Mouse (Mus musculus) hindbrain, embryonic 12.5 days (tissue): ENCODE results near the gene Hmg20b. TPM values are rescaled to one million over a fixed set of nuclear protein-coding genes. Genes with fewer than 3 reads are reported as not detected.

Experiments used
- ATAC-seq: fragments of 200-750 bp; cut with Nextera tagmentation; 2 replicates; pipeline ENCODE4 v1.8.0; 2017; ENCODE audit warnings: moderate TSS enrichment; ENCODE audit not compliant: low FRiP score
- H3K27ac ChIP-seq: fragments of 300-500 bp; sonication (generic); 2 replicates; pipeline ENCODE4 v1.5.1; 2016; ENCODE audit warnings: mild to moderate bottlenecking
- H3K27me3 ChIP-seq: fragments of 300-500 bp; sonication (generic); 2 replicates; pipeline ENCODE4 v1.6.1; 2016; ENCODE audit warnings: mild to moderate bottlenecking
- H3K36me3 ChIP-seq: fragments of 300-500 bp; sonication (generic); 2 replicates; pipeline ENCODE4 v1.6.1; 2016; ENCODE audit warnings: mild to moderate bottlenecking
- H3K4me1 ChIP-seq: fragments of 300-500 bp; sonication (generic); 2 replicates; pipeline ENCODE4 v1.6.1; 2016
- H3K4me2 ChIP-seq: fragments of 300-500 bp; sonication (generic); replicated peaks from 2 replicates; pipeline ENCODE4 v1.6.1; 2016; ENCODE audit warnings: mild to moderate bottlenecking
- H3K4me3 ChIP-seq: fragments of 300-500 bp; sonication (generic); 2 replicates; pipeline ENCODE4 v1.5.1; 2016; ENCODE audit warnings: mild to moderate bottlenecking
- H3K9ac ChIP-seq: fragments of 300-500 bp; sonication (generic); 2 replicates; pipeline ENCODE4 v1.6.1; 2016; ENCODE audit warnings: mild to moderate bottlenecking, moderate library complexity
- H3K9me3 ChIP-seq: fragments of 300-500 bp; sonication (generic); replicated peaks from 2 replicates; pipeline ENCODE4 v1.6.1; 2016; ENCODE audit warnings: mild to moderate bottlenecking
- WGBS: fragments of 180-500 bp; shearing (Covaris S2); methylation state at CpG from one replicate; pipeline ENCODE4 v1.1.7; 2016; 5-methylcytosine and 5-hydroxymethylcytosine counted together
- polyA plus RNA-seq: library from polyadenylated mRNA; unstranded; fragments of >200 nt; fragmentation: Nextera tagmentation; extraction: Ambion mirVana; gene quantifications from 2 replicates; pipeline ENCODE4 v1.2.1, GENCODE M21; 2016

Hmg20b gene
- 92.0 and 93.4 TPM in 2 replicates for polyA plus RNA-seq

GRCm38 (mm10) chr10:81350351-81351063 is at the start of gene Hmg20b:
Hmg20b (minus strand) TSS chr10:81350480.
- Histone ChIP-seq H3K4me3 (peak within 1 kb of the TSS; percentile 91), H3K9ac (peak within 1 kb of the TSS; percentile 80), H3K27ac (peak within 1 kb of the TSS; percentile 70), H3K36me3 (peaks cover 11% of the 10 kb centered on the region), H3K27me3 (peaks cover 36% of the 10 kb centered on the region), H3K9me3 (no peaks in the 10 kb centered on the region), H3K4me1 (peaks cover 29% of the 10 kb centered on the region), H3K4me2 (peak within 1 kb of the TSS; percentile 92)
- WGBS = under 1% methylated on average over 53 of the region's 54 CpGs
- peak; percentile 96 for ATAC-seq

GRCm38 (mm10) chr10:81399798-81400308 is 49.6 kb upstream of the Hmg20b start:
- no peak overlapping the region for H3K27ac ChIP-seq

GRCm38 (mm10) chr10:81399296-81399695 is 49.0 kb upstream of the Hmg20b start:
- WGBS = 68% methylated on average over 5 of the region's 5 CpGs
- Histone ChIP-seq H3K4me1 (peaks cover 69% of the 10 kb centered on the region), H3K9me3 (no peaks in the 10 kb centered on the region), H3K4me2 (no peak overlapping the region), H3K4me3 (no peak overlapping the region), H3K9ac (no peak overlapping the region), H3K27ac (no peak overlapping the region), H3K27me3 (peaks cover 8% of the 10 kb centered on the region), H3K36me3 (peaks cover 18% of the 10 kb centered on the region)
- ATAC-seq = no peak

More at GRCm38 (mm10) chr10:81399798-81400308, 49.6 kb upstream of the Hmg20b start:
- Histone ChIP-seq H3K9ac (peak overlapping the region; percentile 18; the same call in 1 of the 2 replicates), H3K9me3 (no peaks in the 10 kb centered on the region), H3K4me2 (peak overlapping the region; percentile 26), H3K36me3 (peaks cover 23% of the 10 kb centered on the region), H3K27me3 (peaks cover 13% of the 10 kb centered on the region), H3K4me3 (no peak overlapping the region), H3K4me1 (peaks cover 69% of the 10 kb centered on the region)
- 69% methylated on average over 18 of the region's 18 CpGs for WGBS
- ATAC-seq = no peak

GRCm38 (mm10) chr10:81396749-81397148 is 46.5 kb upstream of the Hmg20b start:
- ATAC-seq = no peak
- Histone ChIP-seq H3K27me3 (peaks cover 8% of the 10 kb centered on the region; the same call in 1 of the 2 replicates), H3K4me2 (no peak overlapping the region), H3K4me3 (no peak overlapping the region), H3K4me1 (peaks cover 62% of the 10 kb centered on the region), H3K9ac (peak overlapping the region; percentile 45; the same call in 1 of the 2 replicates), H3K27ac (peak overlapping the region; percentile 30; the same call in 1 of the 2 replicates), H3K36me3 (peaks cover 16% of the 10 kb centered on the region; the same call in 1 of the 2 replicates), H3K9me3 (no peaks in the 10 kb centered on the region)
- 45% methylated on average over 5 of the region's 5 CpGs for WGBS

GRCm38 (mm10) chr10:81395865-81396264 is 45.6 kb upstream of the Hmg20b start:
- Histone ChIP-seq H3K4me3 (no peak overlapping the region), H3K27me3 (peaks cover 8% of the 10 kb centered on the region; the same call in 1 of the 2 replicates), H3K4me2 (no peak overlapping the region), H3K4me1 (peaks cover 53% of the 10 kb centered on the region), H3K9me3 (no peaks in the 10 kb centered on the region), H3K9ac (no peak overlapping the region), H3K27ac (no peak overlapping the region), H3K36me3 (peaks cover 20% of the 10 kb centered on the region; the same call in 1 of the 2 replicates)
- no peak for ATAC-seq
- WGBS = 81% methylated on average over 4 of the region's 4 CpGs

- H3K4me2 ChIP-seq = no peak overlapping the region
- no peak for ATAC-seq
- H3K9me3 ChIP-seq = no peaks in the 10 kb centered on the region
- H3K4me1 ChIP-seq = peaks cover 46% of the 10 kb centered on the region
- H3K36me3 ChIP-seq = peaks cover 15% of the 10 kb centered on the region; the same call in 1 of the 2 replicates
- H3K27me3 ChIP-seq = peaks cover 8% of the 10 kb centered on the region; the same call in 1 of the 2 replicates
- WGBS = 15% methylated on average over 5 of the region's 5 CpGs
- H3K4me3 ChIP-seq = no peak overlapping the region
- 0 out of 2 replicates have a peak overlapping the region, but pooled peaks have one; percentile 5 for H3K9ac ChIP-seq
- H3K27ac ChIP-seq = no peak overlapping the region
Measured at GRCm38 (mm10) chr10:81395127-81395526, 44.8 kb upstream of the Hmg20b start.

- 9% methylated on average over 19 of the region's 19 CpGs for WGBS
Measured at GRCm38 (mm10) chr10:81393456-81394063, 43.3 kb upstream of the Hmg20b start.

GRCm38 (mm10) chr10:81392781-81393185 is 42.5 kb upstream of the Hmg20b start, which contains the start of gene Smim24:
Smim24 (plus strand) TSS chr10:81393051.
- Histone ChIP-seq H3K36me3 (peaks cover 15% of the 10 kb centered on the region), H3K27ac (peak within 1 kb of the TSS; percentile 40; the same call in 1 of the 2 replicates), H3K27me3 (0 out of 2 replicates have a peak, but pooled peaks cover 5% of the 10 kb centered on the region), H3K4me3 (peak within 1 kb of the TSS; percentile 7; the same call in 1 of the 2 replicates), H3K9me3 (no peaks in the 10 kb centered on the region), H3K9ac (peak within 1 kb of the TSS; percentile 51), H3K4me2 (peak within 1 kb of the TSS; percentile 46), H3K4me1 (peaks cover 33% of the 10 kb centered on the region)
- no peak for ATAC-seq
- 65% methylated on average over 14 of the region's 14 CpGs for WGBS

More at GRCm38 (mm10) chr10:81393456-81394063, 43.3 kb upstream of the Hmg20b start:
- ATAC-seq = no peak
- H3K9ac ChIP-seq = peak overlapping the region; percentile 51
- H3K9me3 ChIP-seq = no peaks in the 10 kb centered on the region
- peak overlapping the region; percentile 46 for H3K4me2 ChIP-seq
- peak overlapping the region; percentile 7; the same call in 1 of the 2 replicates for H3K4me3 ChIP-seq
- peaks cover 7% of the 10 kb centered on the region; the same call in 1 of the 2 replicates for H3K36me3 ChIP-seq
- 0 out of 2 replicates have a peak, but pooled peaks cover 5% of the 10 kb centered on the region for H3K27me3 ChIP-seq
- H3K27ac ChIP-seq = peak overlapping the region; percentile 40; the same call in 1 of the 2 replicates
- H3K4me1 ChIP-seq = peaks cover 36% of the 10 kb centered on the region

- Histone ChIP-seq H3K27me3 (0 out of 2 replicates have a peak, but pooled peaks cover 1% of the 10 kb centered on the region), H3K27ac (no peak overlapping the region), H3K36me3 (peaks cover 20% of the 10 kb centered on the region), H3K4me1 (peaks cover 29% of the 10 kb centered on the region), H3K9me3 (no peaks in the 10 kb centered on the region), H3K9ac (no peak overlapping the region), H3K4me2 (no peak overlapping the region), H3K4me3 (no peak overlapping the region)
- WGBS = 85% methylated on average over 6 of the region's 6 CpGs
- no peak for ATAC-seq
Measured at GRCm38 (mm10) chr10:81392270-81392669, 42.0 kb upstream of the Hmg20b start.

GRCm38 (mm10) chr10:81390678-81390965 is 40.3 kb upstream of the Hmg20b start:
- H3K36me3 ChIP-seq = peaks cover 36% of the 10 kb centered on the region
- no peak overlapping the region for H3K4me3 ChIP-seq
- H3K4me2 ChIP-seq = no peak overlapping the region
- no peaks in the 10 kb centered on the region for H3K27me3 ChIP-seq
- no peak overlapping the region for H3K9ac ChIP-seq
- WGBS = 89% methylated on average over 13 of the region's 13 CpGs
- peaks cover 18% of the 10 kb centered on the region for H3K4me1 ChIP-seq
- ATAC-seq = no peak
- H3K27ac ChIP-seq = no peak overlapping the region
- H3K9me3 ChIP-seq = no peaks in the 10 kb centered on the region

- peak; percentile 48 for ATAC-seq
- Histone ChIP-seq H3K9me3 (no peaks in the 10 kb centered on the region), H3K4me1 (peaks cover 24% of the 10 kb centered on the region), H3K27me3 (no peaks in the 10 kb centered on the region), H3K4me2 (no peak overlapping the region), H3K27ac (no peak overlapping the region), H3K9ac (no peak overlapping the region), H3K4me3 (no peak overlapping the region), H3K36me3 (peaks cover 36% of the 10 kb centered on the region)
- 61% methylated on average over 23 of the region's 23 CpGs for WGBS
Measured at GRCm38 (mm10) chr10:81389801-81390677, 39.8 kb upstream of the Hmg20b start.
